Mouse (Mus musculus) lung, postnatal 10 days (tissue): Measurements from ENCODE around the gene Dgkd.

Experiments used
- DNase-seq: peaks from one replicate; pipeline ENCODE4 v3.0.0; 2021

Dgkd gene

DNA sequence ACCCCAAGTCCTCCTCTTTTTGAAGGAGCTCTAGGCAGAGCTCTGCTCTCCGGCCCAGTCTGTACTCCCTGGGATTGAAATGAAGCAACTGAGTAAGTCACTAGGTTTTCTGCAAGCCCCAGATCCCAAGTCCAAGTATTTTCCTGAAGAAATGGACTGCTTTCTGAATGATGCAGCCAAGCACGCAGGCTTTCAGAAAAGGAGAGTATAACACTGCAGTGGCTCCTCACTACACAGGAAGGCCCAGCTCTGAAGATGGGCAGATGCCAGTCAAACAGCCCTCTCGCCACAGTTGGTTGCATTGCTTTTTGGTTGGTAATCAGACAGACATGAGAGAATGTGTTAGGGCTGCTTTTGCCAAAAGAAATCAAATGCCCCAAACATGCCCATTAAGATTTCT, 98.6 kb downstream of the Dgkd start:
- DNase-seq: no peak

DNA sequence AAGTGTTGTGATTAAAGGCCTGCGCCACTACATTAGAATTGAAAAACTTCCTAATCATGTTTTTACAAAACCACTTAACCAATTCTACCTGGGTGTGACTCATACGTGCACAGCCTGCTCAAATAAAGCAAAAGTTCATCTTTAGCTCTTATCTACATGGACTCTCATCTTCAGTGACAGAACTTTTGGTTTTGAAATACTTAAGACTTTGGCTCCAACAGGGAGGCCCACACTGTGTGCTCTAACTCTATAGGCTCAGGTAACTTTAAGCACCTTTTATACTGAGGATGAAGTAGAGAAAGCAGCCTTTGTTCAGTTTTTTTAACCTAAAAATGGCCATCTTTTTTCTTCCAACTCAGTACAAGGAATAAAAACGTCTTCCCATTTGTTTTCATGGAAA, 100.0 kb downstream of the Dgkd start:
- DNase-seq: no peak

- DNase-seq: no peak
Measured at GRCm38 (mm10) chr1:87958931-87959330, 105.8 kb downstream of the Dgkd start.

DNA sequence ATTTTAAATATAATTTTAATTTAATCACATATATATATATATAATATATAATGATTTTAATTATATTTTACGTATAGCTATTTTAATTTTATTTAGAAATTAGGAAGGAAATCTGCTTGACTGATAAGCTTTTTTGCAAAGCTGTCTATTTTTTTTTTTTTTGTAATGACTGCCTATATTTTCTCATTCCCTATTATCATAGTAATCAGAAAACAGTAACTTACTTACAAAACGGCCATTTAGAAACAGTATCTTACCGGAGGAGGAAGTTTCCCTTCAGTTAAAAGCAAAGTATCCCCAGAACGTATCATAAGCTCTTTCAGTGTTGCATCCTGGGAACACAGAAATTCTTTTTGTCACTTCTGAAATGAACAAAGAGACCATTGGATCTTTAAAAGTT, 106.4 kb downstream of the Dgkd start:
- DNase-seq: no peak

DNA sequence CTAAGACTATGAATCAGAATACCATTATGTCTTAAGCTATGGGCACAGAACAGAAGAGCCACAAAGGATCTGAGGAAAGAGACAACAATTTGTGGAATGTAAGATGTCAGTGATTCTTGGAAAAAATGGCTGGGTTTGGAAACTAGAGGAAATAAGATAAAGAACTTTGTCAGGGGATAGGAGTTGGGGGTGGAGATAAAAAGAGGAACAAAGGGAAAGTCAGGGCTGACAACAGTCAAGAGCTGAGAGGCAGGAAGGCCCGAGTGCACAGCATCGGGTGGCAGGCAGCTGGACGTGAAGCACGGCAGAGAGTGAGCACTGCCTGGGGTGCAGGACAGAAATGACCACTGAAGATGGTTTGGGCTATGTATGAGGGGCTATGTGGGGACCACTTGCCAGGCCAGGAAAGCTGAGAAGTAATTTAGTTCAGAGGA, 106.9 kb downstream of the Dgkd start:
- no peak for DNase-seq

DNA sequence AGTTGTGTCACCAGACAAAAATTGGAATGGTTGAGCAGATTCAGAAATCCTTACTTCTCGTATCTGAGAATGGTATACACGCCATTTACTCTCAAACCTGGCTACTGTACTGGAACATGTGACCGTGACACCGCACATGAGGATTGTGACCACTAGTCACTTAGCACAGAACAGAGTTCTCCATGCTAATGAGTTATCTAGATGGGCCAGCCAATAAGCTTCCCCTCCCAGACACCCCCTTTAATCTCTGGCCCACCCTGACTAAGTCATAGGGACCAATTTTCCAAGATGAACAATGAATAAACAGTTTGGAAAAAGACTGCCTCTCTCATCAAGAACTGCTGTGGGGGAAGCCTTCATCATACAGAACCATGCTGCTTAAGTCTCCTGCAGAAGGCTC, 107.7 kb downstream of the Dgkd start:
- DNase-seq: no peak

GRCm38 (mm10) chr1:87961459-87962167, 108.5 kb downstream of the Dgkd start:
- no peak for DNase-seq

GRCm38 (mm10) chr1:87970381-87970780, 117.3 kb downstream of the Dgkd start:
- DNase-seq: no peak

- no peak for DNase-seq
Measured at GRCm38 (mm10) chr1:87982291-87982690, 129.2 kb downstream of the Dgkd start.

DNA sequence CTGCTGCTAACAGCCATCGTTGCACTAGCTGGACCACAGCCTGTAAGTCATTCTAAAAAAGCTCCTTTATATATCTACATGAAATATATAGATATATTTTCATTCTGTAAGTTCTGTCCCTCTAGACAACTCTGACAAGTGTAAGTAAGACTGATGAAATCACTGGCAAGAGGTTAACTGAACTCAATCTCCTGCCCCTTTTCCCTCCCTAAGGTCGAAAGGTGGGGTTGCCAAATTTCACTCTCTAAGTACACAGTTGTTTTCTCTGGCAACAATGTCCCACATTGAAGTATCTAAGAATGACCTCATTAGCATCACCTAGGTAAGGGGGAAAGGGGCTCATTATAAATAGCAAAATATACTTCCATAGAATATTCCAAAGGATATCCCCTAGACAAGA, 139.6 kb downstream of the Dgkd start:
- no peak for DNase-seq
